Mouse (Mus musculus) liver, adult (tissue): ENCODE measurements around the gene Wscd1.

ENCODE experiments used
- GATA4 ChIP-seq: IDR thresholded peaks from 2 replicates; pipeline ENCODE4 v1.6.1; 2014; ENCODE audit warnings: mild to moderate bottlenecking, low read length; ENCODE audit not compliant: insufficient replicate concordance

Wscd1 gene

GRCm38 (mm10) chr11:71788209-71788608 lies 38.5 kb downstream of the Wscd1 start:
- no peak for TF ChIP-seq GATA4

GRCm38 (mm10) chr11:71790227-71790626 lies 40.5 kb downstream of the Wscd1 start:
- no peak for TF ChIP-seq GATA4

GRCm38 (mm10) chr11:71799206-71799605 lies 49.5 kb downstream of the Wscd1 start:
- TF ChIP-seq GATA4: no peak

GRCm38 (mm10) chr11:71808521-71808920 lies 58.8 kb downstream of the Wscd1 start:
- no peak for TF ChIP-seq GATA4

- no peak for TF ChIP-seq GATA4
These were observed 62.1 kb downstream of the Wscd1 start for GRCm38 (mm10) chr11:71811828-71812227.

GRCm38 (mm10) chr11:71812921-71813320 lies 63.2 kb downstream of the Wscd1 start:
- no peak for TF ChIP-seq GATA4

GRCm38 (mm10) chr11:71814511-71814910 lies 64.8 kb downstream of the Wscd1 start:
- TF ChIP-seq GATA4: no peak

- TF ChIP-seq GATA4: no peak
These were observed 65.6 kb downstream of the Wscd1 start for GRCm38 (mm10) chr11:71815326-71815725.

GRCm38 (mm10) chr11:71816918-71817317 lies 67.2 kb downstream of the Wscd1 start:
- no peak for TF ChIP-seq GATA4

- TF ChIP-seq GATA4: peak; percentile 75; the same call in 1 of the 2 replicates
These were observed 67.6 kb downstream of the Wscd1 start for GRCm38 (mm10) chr11:71817341-71817740.

GRCm38 (mm10) chr11:71818111-71818510 lies 68.4 kb downstream of the Wscd1 start:
- TF ChIP-seq GATA4: 0 out of 2 replicates have a peak, but pooled peaks have one; percentile 49

GRCm38 (mm10) chr11:71819901-71820300 lies 70.2 kb downstream of the Wscd1 start:
- TF ChIP-seq GATA4: no peak

GRCm38 (mm10) chr11:71820847-71821246 lies 71.1 kb downstream of the Wscd1 start:
- no peak for TF ChIP-seq GATA4

GRCm38 (mm10) chr11:71822031-71822430 lies 72.3 kb downstream of the Wscd1 start:
- TF ChIP-seq GATA4: no peak

GRCm38 (mm10) chr11:71824971-71825370 lies 75.3 kb downstream of the Wscd1 start:
- no peak for TF ChIP-seq GATA4
